17 mouse cellular contexts compared by ENCODE assay signal in genomic region chr15:16221648-16222047, GRCm38 (mm10).
DNase-seq lines count a peak whose midpoint lies in the region; ATAC-seq and TF ChIP-seq lines count a peak whose summit lies in the region.
"Had no signal": no experiment of that assay in that cellular context is flagged by ENCODE, and none has a peak within 500 bp of the region (broad histone marks: within the 10 kb centered on the region; RNA-seq: fewer than 3 reads in every experiment).

No protein-coding gene starts in this region.

- H3K27ac ChIP-seq in intestine, postnatal 0 days (ENCODE audit: low read depth, low read length): no peak overlapping the region
- H3K27ac ChIP-seq in intestine, embryonic 15.5 days: no peak overlapping the region
- no peak overlapping the region for H3K27ac ChIP-seq in midbrain, embryonic 14.5 days (replicated peaks; ENCODE audit: low read depth, low read length)
- H3K27ac ChIP-seq in midbrain, embryonic 10.5 days (replicated peaks): no peak overlapping the region
- H3K27ac ChIP-seq in stomach, postnatal 0 days (replicated peaks): no peak overlapping the region
- H3K27ac ChIP-seq: forebrain, embryonic 13.5 days; heart, embryonic 15.5 days; hindbrain, embryonic 10.5 days; kidney, embryonic 15.5 days had no signal

- no peak for ATAC-seq in intestine, postnatal 0 days
- ATAC-seq in intestine, embryonic 15.5 days: no peak
- no peak for ATAC-seq in midbrain, embryonic 14.5 days (ENCODE audit: low FRiP score, low TSS enrichment)
- no peak for ATAC-seq in stomach, postnatal 0 days (ENCODE audit: low FRiP score, low TSS enrichment)
- ATAC-seq: forebrain, embryonic 13.5 days had no signal

- H3K4me3 ChIP-seq in intestine, postnatal 0 days (ENCODE audit: low read depth, low read length): no peak overlapping the region
- H3K4me3 ChIP-seq in intestine, embryonic 15.5 days (replicated peaks): no peak overlapping the region
- H3K4me3 ChIP-seq in midbrain, embryonic 14.5 days (replicated peaks; ENCODE audit: low read depth, low read length): no peak overlapping the region
- H3K4me3 ChIP-seq in midbrain, embryonic 10.5 days: no peak overlapping the region
- no peak overlapping the region for H3K4me3 ChIP-seq in stomach, postnatal 0 days (ENCODE audit: low read depth, low read length)
- H3K4me3 ChIP-seq: forebrain, embryonic 13.5 days; heart, embryonic 15.5 days; hindbrain, embryonic 10.5 days; kidney, embryonic 15.5 days had no signal

- H3K9me3 ChIP-seq in intestine, postnatal 0 days (ENCODE audit: control insufficient read depth): no peaks in the 10 kb centered on the region
- no peaks in the 10 kb centered on the region for H3K9me3 ChIP-seq in intestine, embryonic 15.5 days
- no peaks in the 10 kb centered on the region for H3K9me3 ChIP-seq in midbrain, embryonic 14.5 days (ENCODE audit: control insufficient read depth, low read length)
- H3K9me3 ChIP-seq in midbrain, embryonic 10.5 days (replicated peaks): no peaks in the 10 kb centered on the region
- H3K9me3 ChIP-seq in stomach, postnatal 0 days (ENCODE audit: control insufficient read depth, low read length): no peaks in the 10 kb centered on the region
- H3K9me3 ChIP-seq: forebrain, embryonic 13.5 days; heart, embryonic 15.5 days; hindbrain, embryonic 10.5 days; kidney, embryonic 15.5 days had no signal

- no peaks in the 10 kb centered on the region for H3K4me1 ChIP-seq in intestine, postnatal 0 days (replicated peaks; ENCODE audit: control insufficient read depth, insufficient read depth, low read length)
- H3K4me1 ChIP-seq in intestine, embryonic 15.5 days (replicated peaks): no peaks in the 10 kb centered on the region
- H3K4me1 ChIP-seq in midbrain, embryonic 14.5 days (ENCODE audit: control insufficient read depth, insufficient read depth, low read length): no peaks in the 10 kb centered on the region
- H3K4me1 ChIP-seq in midbrain, embryonic 10.5 days: no peaks in the 10 kb centered on the region
- no peaks in the 10 kb centered on the region for H3K4me1 ChIP-seq in stomach, postnatal 0 days (replicated peaks; ENCODE audit: control insufficient read depth, insufficient read depth)
- H3K4me1 ChIP-seq: forebrain, embryonic 13.5 days; heart, embryonic 15.5 days; hindbrain, embryonic 10.5 days; kidney, embryonic 15.5 days had no signal

- DNase-seq in midbrain, embryonic 14.5 days: peak; percentile 29
- no peak for DNase-seq in midbrain, embryonic 10.5 days (ENCODE audit: low spot score)
- peak; percentile 11 for DNase-seq in MEL-GATA-1-ER (ENCODE audit: extremely low read depth, low read depth)
- no peak for DNase-seq in stomach, postnatal 0 days (ENCODE audit: low spot score)
- DNase-seq in urinary bladder, adult 18-20 months (ENCODE audit: low spot score in 2 of 2): no peak
- DNase-seq: adrenal gland, postnatal 36 days; cerebellum, adult 9-10 months; gastrocnemius, postnatal 25 days; lung, adult 18-20 months; lung, postnatal 14 days; thymus, postnatal 25 days had no signal

- no peaks in the 10 kb centered on the region for H3K36me3 ChIP-seq in intestine, postnatal 0 days (ENCODE audit: control insufficient read depth, insufficient read depth)
- H3K36me3 ChIP-seq in intestine, embryonic 15.5 days: no peaks in the 10 kb centered on the region
- H3K36me3 ChIP-seq in midbrain, embryonic 14.5 days (ENCODE audit: control insufficient read depth, insufficient read depth, low read length): no peaks in the 10 kb centered on the region
- no peaks in the 10 kb centered on the region for H3K36me3 ChIP-seq in midbrain, embryonic 10.5 days
- H3K36me3 ChIP-seq in stomach, postnatal 0 days (ENCODE audit: control insufficient read depth, insufficient read depth, low read length): no peaks in the 10 kb centered on the region
- H3K36me3 ChIP-seq: heart, embryonic 15.5 days; hindbrain, embryonic 10.5 days; kidney, embryonic 15.5 days had no signal

- no peak overlapping the region for H3K9ac ChIP-seq in intestine, postnatal 0 days (ENCODE audit: low read depth, low read length)
- H3K9ac ChIP-seq in intestine, embryonic 15.5 days: no peak overlapping the region
- no peak overlapping the region for H3K9ac ChIP-seq in midbrain, embryonic 14.5 days (replicated peaks; ENCODE audit: low read length)
- H3K9ac ChIP-seq in stomach, postnatal 0 days (ENCODE audit: low read length): no peak overlapping the region
- H3K9ac ChIP-seq: forebrain, embryonic 13.5 days; heart, embryonic 15.5 days; kidney, embryonic 15.5 days had no signal

- WGBS in intestine, postnatal 0 days: 87% methylated on average over 2 of the region's 2 CpGs
- WGBS in intestine, embryonic 15.5 days: 88% methylated on average over 2 of the region's 2 CpGs
- 89% methylated on average over 2 of the region's 2 CpGs for WGBS in midbrain, embryonic 14.5 days
- 94% methylated on average over 2 of the region's 2 CpGs for WGBS in midbrain, embryonic 10.5 days
- WGBS in stomach, postnatal 0 days: 88% methylated on average over 2 of the region's 2 CpGs

- TF ChIP-seq CTCF in intestine, postnatal 0 days (IDR thresholded peaks at IDR 0.05; ENCODE audit: low read depth): 0 out of 2 replicates have a peak, but pooled peaks have one; percentile 15
- peak; percentile 28; the same call in 1 of the 2 replicates for TF ChIP-seq CTCF in stomach, postnatal 0 days (IDR thresholded peaks at IDR 0.05; ENCODE audit: low read depth)

- TF ChIP-seq EP300 in stomach, postnatal 0 days (optimal IDR thresholded peaks at IDR 0.05): no peak

- no peaks in the 10 kb centered on the region for H3K27me3 ChIP-seq in intestine, postnatal 0 days (replicated peaks; ENCODE audit: control insufficient read depth, insufficient read depth, low read length)
- no peaks in the 10 kb centered on the region for H3K27me3 ChIP-seq in intestine, embryonic 15.5 days (replicated peaks)
- H3K27me3 ChIP-seq in midbrain, embryonic 14.5 days (ENCODE audit: control insufficient read depth, insufficient read depth, low read length): no peaks in the 10 kb centered on the region
- no peaks in the 10 kb centered on the region for H3K27me3 ChIP-seq in midbrain, embryonic 10.5 days (ENCODE audit: low read depth, poor library complexity, severe bottlenecking)
- no peaks in the 10 kb centered on the region for H3K27me3 ChIP-seq in stomach, postnatal 0 days (ENCODE audit: control insufficient read depth, insufficient read depth, low read length)
- H3K27me3 ChIP-seq: forebrain, embryonic 13.5 days; heart, embryonic 15.5 days; kidney, embryonic 15.5 days had no signal

- H3K4me2 ChIP-seq in intestine, postnatal 0 days (replicated peaks; ENCODE audit: low read depth): no peak overlapping the region
- no peak overlapping the region for H3K4me2 ChIP-seq in intestine, embryonic 15.5 days (replicated peaks)
- H3K4me2 ChIP-seq in midbrain, embryonic 14.5 days (ENCODE audit: low read length): no peak overlapping the region
- H3K4me2 ChIP-seq in stomach, postnatal 0 days (replicated peaks; ENCODE audit: low read depth): no peak overlapping the region
- H3K4me2 ChIP-seq: forebrain, embryonic 13.5 days; heart, embryonic 15.5 days; kidney, embryonic 15.5 days had no signal

Comparison
In these comparisons a context has a peak if more than half of its experiments do, and no peak if none do; other contexts are left out.
1. DNase-seq: peak in midbrain, embryonic 14.5 days (single experiment) and MEL-GATA-1-ER (single experiment); none in midbrain, embryonic 10.5 days (single experiment), stomach, postnatal 0 days (single experiment) and urinary bladder, adult 18-20 months (0 of 2).